Mouse (Mus musculus): Measurements from ENCODE around the gene Cntnap2. TPM values are rescaled to one million over a fixed set of nuclear protein-coding genes. Genes with fewer than 3 reads are reported as not detected.

The Cntnap2 gene
- polyA plus RNA-seq, 1 experiment from 2014 or later: 4.7 TPM

- Histone ChIP-seq H3K9ac (no peak overlapping the region), H3K4me2 (replicated peaks) (no peak overlapping the region), H3K36me3 (no peaks in the 10 kb centered on the region), H3K4me1 (no peaks in the 10 kb centered on the region), H3K27me3 (no peaks in the 10 kb centered on the region), H3K9me3 (no peaks in the 10 kb centered on the region), H3K27ac (no peak overlapping the region), H3K4me3 (no peak overlapping the region)
- no peak for ATAC-seq (ENCODE audit: low FRiP score, low read depth)
These were observed 641.1 kb downstream of the Cntnap2 start for GRCm38 (mm10) chr6:45700287-45700686.

- no peak overlapping the region for H3K4me2 ChIP-seq (replicated peaks)
- no peak overlapping the region for H3K4me3 ChIP-seq
- H3K36me3 ChIP-seq: no peaks in the 10 kb centered on the region
- H3K27me3 ChIP-seq: no peaks in the 10 kb centered on the region
- no peak overlapping the region for H3K9ac ChIP-seq
- ATAC-seq (ENCODE audit: low FRiP score, low read depth): no peak
- no peak overlapping the region for H3K27ac ChIP-seq
- no peaks in the 10 kb centered on the region for H3K9me3 ChIP-seq
- no peaks in the 10 kb centered on the region for H3K4me1 ChIP-seq
These were observed 732.5 kb downstream of the Cntnap2 start for GRCm38 (mm10) chr6:45791612-45792011.

DNA sequence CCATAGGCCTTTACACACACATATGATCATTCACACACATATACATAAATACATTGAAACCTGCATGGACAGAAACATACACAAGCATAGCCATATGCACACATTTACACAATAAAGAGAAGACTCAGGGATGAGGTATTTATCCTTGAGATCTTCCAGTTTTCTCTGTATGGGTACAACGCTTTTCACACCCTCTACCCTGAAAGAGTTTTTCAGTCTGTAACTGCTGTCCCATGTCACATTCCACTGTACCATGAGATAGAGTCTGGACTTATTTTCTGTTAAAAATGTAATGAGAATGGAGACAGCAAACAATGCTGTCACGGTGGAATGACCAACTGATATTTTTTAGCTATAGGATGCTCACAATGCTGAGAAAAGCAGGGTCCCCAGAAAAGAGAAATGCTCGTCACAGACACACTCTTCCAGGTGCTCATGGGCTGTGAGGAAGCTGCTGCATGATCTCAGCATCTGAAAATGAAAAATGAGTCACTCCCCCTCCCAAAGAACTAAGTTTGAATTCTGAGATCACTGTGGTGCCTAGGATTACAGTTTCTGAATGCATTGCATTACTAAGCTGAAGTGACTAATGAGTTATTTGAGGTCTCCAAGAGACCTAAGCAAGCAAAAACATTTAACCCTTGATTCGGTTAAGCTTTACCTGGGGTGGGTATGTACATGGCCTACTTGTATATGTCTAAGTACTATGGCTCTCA is 782.6 kb downstream of the Cntnap2 start:
- Histone ChIP-seq H3K4me2 (replicated peaks) (no peak overlapping the region), H3K4me1 (no peaks in the 10 kb centered on the region), H3K9me3 (no peaks in the 10 kb centered on the region), H3K4me3 (no peak overlapping the region), H3K36me3 (no peaks in the 10 kb centered on the region), H3K9ac (no peak overlapping the region), H3K27me3 (no peaks in the 10 kb centered on the region), H3K27ac (no peak overlapping the region)
- ATAC-seq (ENCODE audit: low FRiP score, low read depth): no peak
- 86% methylated on average over 4 of the region's 4 CpGs for WGBS

GRCm38 (mm10) chr6:45843736-45844135 is 784.6 kb downstream of the Cntnap2 start:
- Histone ChIP-seq H3K9ac (no peak overlapping the region), H3K27me3 (no peaks in the 10 kb centered on the region), H3K4me1 (no peaks in the 10 kb centered on the region), H3K4me3 (no peak overlapping the region), H3K27ac (no peak overlapping the region), H3K4me2 (replicated peaks) (no peak overlapping the region), H3K36me3 (no peaks in the 10 kb centered on the region), H3K9me3 (no peaks in the 10 kb centered on the region)
- 59% methylated on average over 1 of the region's 1 CpGs for WGBS
- ATAC-seq (ENCODE audit: low FRiP score, low read depth): no peak

GRCm38 (mm10) chr6:45871409-45871992 is 812.3 kb downstream of the Cntnap2 start:
- Histone ChIP-seq H3K36me3 (no peaks in the 10 kb centered on the region), H3K4me2 (replicated peaks) (no peak overlapping the region), H3K4me1 (no peaks in the 10 kb centered on the region), H3K4me3 (no peak overlapping the region), H3K27ac (no peak overlapping the region), H3K27me3 (no peaks in the 10 kb centered on the region), H3K9ac (no peak overlapping the region), H3K9me3 (no peaks in the 10 kb centered on the region)
- ATAC-seq (ENCODE audit: low FRiP score, low read depth): no peak
- WGBS: 73% methylated on average over 3 of the region's 3 CpGs

DNA sequence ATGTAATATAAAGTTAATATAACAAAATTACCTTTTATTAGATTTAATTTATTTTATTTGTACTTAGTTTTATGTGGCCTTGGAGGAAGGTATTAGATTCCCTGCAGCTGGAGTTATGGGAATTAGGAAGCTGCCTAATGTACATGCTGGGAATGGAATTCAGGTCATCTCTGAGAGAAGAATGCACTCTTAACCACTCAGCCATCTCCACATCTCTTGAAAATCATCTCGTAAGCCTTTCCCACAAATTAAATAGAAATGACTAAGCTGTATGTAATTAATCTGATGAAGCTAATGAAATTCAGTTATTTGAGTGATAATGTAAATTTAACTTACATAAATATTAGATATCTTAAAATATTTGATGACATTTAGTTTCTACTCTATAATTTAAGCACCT is 826.3 kb downstream of the Cntnap2 start:
- no peaks in the 10 kb centered on the region for H3K27me3 ChIP-seq
- H3K27ac ChIP-seq: no peak overlapping the region
- no peak for ATAC-seq (ENCODE audit: low FRiP score, low read depth)
- H3K36me3 ChIP-seq: no peaks in the 10 kb centered on the region
- H3K4me1 ChIP-seq: no peaks in the 10 kb centered on the region
- H3K4me2 ChIP-seq (replicated peaks): no peak overlapping the region
- H3K9ac ChIP-seq: no peak overlapping the region
- H3K9me3 ChIP-seq: no peaks in the 10 kb centered on the region
- H3K4me3 ChIP-seq: no peak overlapping the region
- WGBS: 78% methylated on average over 1 of the region's 1 CpGs

- no peak for ATAC-seq (ENCODE audit: low FRiP score, low read depth)
- 64% methylated on average over 3 of the region's 3 CpGs for WGBS
- Histone ChIP-seq H3K4me2 (replicated peaks) (no peak overlapping the region), H3K4me3 (no peak overlapping the region), H3K9me3 (no peaks in the 10 kb centered on the region), H3K4me1 (no peaks in the 10 kb centered on the region), H3K27me3 (no peaks in the 10 kb centered on the region), H3K9ac (no peak overlapping the region), H3K27ac (no peak overlapping the region), H3K36me3 (no peaks in the 10 kb centered on the region)
These were observed 828.7 kb downstream of the Cntnap2 start for GRCm38 (mm10) chr6:45887901-45888300.

GRCm38 (mm10) chr6:45938263-45938662 is 879.1 kb downstream of the Cntnap2 start:
- H3K4me2 ChIP-seq (replicated peaks): no peak overlapping the region
- no peak overlapping the region for H3K9ac ChIP-seq

GRCm38 (mm10) chr6:45938775-45939174 is 879.6 kb downstream of the Cntnap2 start:
- H3K9ac ChIP-seq: no peak overlapping the region
- WGBS: 18% methylated on average over 1 of the region's 1 CpGs
- H3K4me3 ChIP-seq: no peak overlapping the region
- H3K9me3 ChIP-seq: no peaks in the 10 kb centered on the region
- no peaks in the 10 kb centered on the region for H3K36me3 ChIP-seq
- H3K27me3 ChIP-seq: no peaks in the 10 kb centered on the region
- H3K27ac ChIP-seq: no peak overlapping the region
- H3K4me2 ChIP-seq (replicated peaks): no peak overlapping the region
- no peaks in the 10 kb centered on the region for H3K4me1 ChIP-seq
- ATAC-seq (ENCODE audit: low FRiP score, low read depth): no peak

More at GRCm38 (mm10) chr6:45938263-45938662, 879.1 kb downstream of the Cntnap2 start:
- H3K27ac ChIP-seq: no peak overlapping the region
- H3K36me3 ChIP-seq: no peaks in the 10 kb centered on the region
- 75% methylated on average over 3 of the region's 3 CpGs for WGBS
- H3K9me3 ChIP-seq: no peaks in the 10 kb centered on the region
- no peaks in the 10 kb centered on the region for H3K4me1 ChIP-seq
- H3K27me3 ChIP-seq: no peaks in the 10 kb centered on the region
- H3K4me3 ChIP-seq: no peak overlapping the region
- no peak for ATAC-seq (ENCODE audit: low FRiP score, low read depth)

DNA sequence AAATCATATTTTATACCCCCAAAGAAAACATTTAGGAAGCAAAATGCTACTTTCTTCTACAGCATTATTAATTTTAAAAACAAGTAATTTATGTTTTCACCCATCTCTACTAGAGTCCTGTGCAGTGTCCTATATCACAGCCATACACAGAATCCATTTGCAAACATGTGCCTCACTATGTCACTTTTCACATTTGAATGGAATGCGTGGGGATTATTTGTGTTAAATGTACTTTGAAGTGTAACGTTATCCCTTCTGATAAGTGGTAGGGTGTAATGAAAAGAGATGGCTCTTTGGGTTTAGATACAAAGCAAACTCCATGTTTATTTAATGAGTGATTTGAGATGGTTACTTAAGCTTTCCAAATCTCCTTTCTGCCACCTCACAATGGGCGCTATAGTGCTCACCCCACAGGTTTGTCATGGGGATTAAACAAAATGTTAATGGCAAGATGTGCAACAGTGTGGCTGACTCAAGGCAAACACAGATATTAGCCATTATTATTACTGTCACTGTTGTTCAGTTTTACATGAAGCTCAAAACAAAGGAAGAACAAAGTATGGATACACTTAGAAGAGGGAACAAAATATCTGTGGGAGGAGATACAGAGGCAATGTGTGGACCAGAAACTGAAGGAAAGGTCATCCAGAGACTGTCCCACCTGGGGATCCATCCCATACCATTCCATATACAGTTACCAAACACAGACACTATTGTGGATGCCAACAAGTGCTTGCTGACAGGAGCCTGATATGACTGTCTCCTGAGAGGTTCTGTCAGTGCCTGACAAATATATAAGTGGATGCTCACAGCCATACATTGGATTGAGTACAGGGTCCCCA is 886.2 kb downstream of the Cntnap2 start:
- WGBS: 87% methylated on average over 3 of the region's 3 CpGs
- no peaks in the 10 kb centered on the region for H3K27me3 ChIP-seq
- no peak overlapping the region for H3K9ac ChIP-seq
- H3K4me3 ChIP-seq: no peak overlapping the region
- no peak overlapping the region for H3K4me2 ChIP-seq (replicated peaks)
- no peaks in the 10 kb centered on the region for H3K9me3 ChIP-seq
- ATAC-seq (ENCODE audit: low FRiP score, low read depth): no peak
- H3K27ac ChIP-seq: no peak overlapping the region
- H3K36me3 ChIP-seq: no peaks in the 10 kb centered on the region
- H3K4me1 ChIP-seq: no peaks in the 10 kb centered on the region

- no peak overlapping the region for H3K4me2 ChIP-seq (replicated peaks)
- no peak overlapping the region for H3K27ac ChIP-seq
- H3K4me3 ChIP-seq: no peak overlapping the region
- no peak overlapping the region for H3K9ac ChIP-seq
- no peak for ATAC-seq (ENCODE audit: low FRiP score, low read depth)
- no peaks in the 10 kb centered on the region for H3K27me3 ChIP-seq
- H3K36me3 ChIP-seq: no peaks in the 10 kb centered on the region
- no peaks in the 10 kb centered on the region for H3K4me1 ChIP-seq
- no peaks in the 10 kb centered on the region for H3K9me3 ChIP-seq
These were observed 895.6 kb downstream of the Cntnap2 start for GRCm38 (mm10) chr6:45954773-45955172.

GRCm38 (mm10) chr6:45964494-45964893 is 905.3 kb downstream of the Cntnap2 start:
- no peak overlapping the region for H3K27ac ChIP-seq
- H3K36me3 ChIP-seq: no peaks in the 10 kb centered on the region
- H3K9ac ChIP-seq: no peak overlapping the region
- WGBS: 67% methylated on average over 1 of the region's 1 CpGs
- H3K4me1 ChIP-seq: no peaks in the 10 kb centered on the region
- no peaks in the 10 kb centered on the region for H3K9me3 ChIP-seq
- no peaks in the 10 kb centered on the region for H3K27me3 ChIP-seq
- H3K4me3 ChIP-seq: no peak overlapping the region
- H3K4me2 ChIP-seq (replicated peaks): no peak overlapping the region
- no peak for ATAC-seq (ENCODE audit: low FRiP score, low read depth)
